Mouse (Mus musculus) layer of hippocampus, postnatal 25 days (tissue): Measurements from ENCODE around the gene Selp. TPM values are rescaled to one million over a fixed set of nuclear protein-coding genes. Genes with fewer than 3 reads are reported as not detected.
A peak's percentile ranks its signal among the peaks of the same experiment; 100 is the strongest.

Experiments used
- DNase-seq, 2 experiments: peaks; one replicate each; pipeline ENCODE4 v3.0.0; 2022; ENCODE audit warnings: mixed read lengths in 2 of 2, low spot score in 1 of 2; ENCODE audit errors: extremely low spot score in 1 of 2
- total RNA-seq, 2 experiments: library from RNA; stranded (reverse); gene quantifications; 2 replicates each; pipeline ENCODE4 v1.2.3; 2021

Selp gene
- total RNA-seq, 2 experiments from 2014 or later = not detected

GRCm38 (mm10) chr1:164170434-164170833, 55.4 kb downstream of the Selp start:
- no peak for DNase-seq

GRCm38 (mm10) chr1:164173145-164173544, 58.1 kb downstream of the Selp start:
- DNase-seq = no peak

GRCm38 (mm10) chr1:164176856-164177255, 61.8 kb downstream of the Selp start:
- DNase-seq = no peak

- DNase-seq = no peak
These were observed 63.4 kb downstream of the Selp start for GRCm38 (mm10) chr1:164178429-164178828.

GRCm38 (mm10) chr1:164184142-164184870, 69.2 kb downstream of the Selp start:
- DNase-seq = peak; percentile 44 to 83

GRCm38 (mm10) chr1:164184871-164185223, 69.8 kb downstream of the Selp start:
- no peak for DNase-seq

- DNase-seq = no peak
These were observed 70.3 kb downstream of the Selp start for GRCm38 (mm10) chr1:164185316-164185715.

- no peak for DNase-seq
These were observed 72.0 kb downstream of the Selp start for GRCm38 (mm10) chr1:164187002-164187560.

GRCm38 (mm10) chr1:164199551-164199950, 84.5 kb downstream of the Selp start:
- no peak for DNase-seq

Other genes starting within 250 kb of the Selp start
- 10 to 100 TPM; 18.3 to 23.5 TPM for gene Scyl3, start 186.2 kb upstream of the Selp start, total RNA-seq
- gene BC055324, start 120.5 kb upstream of the Selp start, total RNA-seq = 1 to 10 TPM in 1 of 2 experiments, under 1 TPM in 1; 0.70 to 2.0 TPM
- 1 to 10 TPM; 5.9 to 6.2 TPM for gene Mettl18, start 120.4 kb upstream of the Selp start, total RNA-seq
- not detected for gene Sele, start 67.0 kb upstream of the Selp start, total RNA-seq
- not detected for gene Sell, start 53.3 kb upstream of the Selp start, total RNA-seq
- under 1 TPM; 0.57 to 0.68 TPM for gene F5, start 36.6 kb downstream of the Selp start, total RNA-seq
- 10 to 100 TPM in 1 of 2 experiments, 1 to 10 TPM in 1; 9.6 to 14.3 TPM for gene Slc19a2, start 133.8 kb downstream of the Selp start, total RNA-seq
- gene Ccdc181, start 160.3 kb downstream of the Selp start, total RNA-seq = 10 to 100 TPM; 22.0 to 22.5 TPM
- gene Nme7, start 188.9 kb downstream of the Selp start, total RNA-seq = 10 to 100 TPM; 24.6 to 25.8 TPM
- gene Blzf1, start 192.2 kb downstream of the Selp start, total RNA-seq = 10 to 100 TPM; 26.0 to 26.9 TPM